Mouse (Mus musculus) hindbrain, embryonic 14.5 days (tissue): Measurements from ENCODE around the gene Nos1ap. TPM values are rescaled to one million over a fixed set of nuclear protein-coding genes. Genes with fewer than 3 reads are reported as not detected.
A peak's percentile ranks its signal among the peaks of the same experiment; 100 is the strongest.

Source experiments
- ATAC-seq: fragments of 200-750 bp; cut with Nextera tagmentation; 2 replicates; pipeline ENCODE4 v1.8.0; 2017; ENCODE audit warnings: moderate number of reproducible peaks, mild to moderate bottlenecking, moderate TSS enrichment, moderate library complexity; ENCODE audit not compliant: low FRiP score
- DNase-seq: peaks from one replicate; pipeline ENCODE4 v3.0.0-alpha.2; 2015; ENCODE audit warnings: low spot score
- H3K27ac ChIP-seq: fragments of 300-500 bp; sonication (generic); 2 replicates; pipeline ENCODE4 v1.5.1; 2014; ENCODE audit warnings: mild to moderate bottlenecking, moderate library complexity
- H3K27me3 ChIP-seq: fragments of 300-500 bp; sonication (generic); 2 replicates; pipeline ENCODE4 v1.6.1; 2014; ENCODE audit warnings: mild to moderate bottlenecking, low read length, mixed read lengths; ENCODE audit not compliant: control insufficient read depth, insufficient read depth
- H3K36me3 ChIP-seq: fragments of 300-500 bp; sonication (generic); replicated peaks from 2 replicates; pipeline ENCODE4 v1.6.1; 2014; ENCODE audit not compliant: control insufficient read depth, insufficient read depth
- H3K4me1 ChIP-seq: fragments of 300-500 bp; sonication (generic); replicated peaks from 2 replicates; pipeline ENCODE4 v1.6.1; 2014; ENCODE audit warnings: antibody characterized with exemption, low read length, mixed read lengths; ENCODE audit not compliant: control insufficient read depth, insufficient read depth
- H3K4me2 ChIP-seq: fragments of 300-500 bp; sonication (generic); replicated peaks from 2 replicates; pipeline ENCODE4 v1.6.1; 2014; ENCODE audit warnings: mild to moderate bottlenecking, moderate library complexity
- H3K4me3 ChIP-seq: fragments of 300-500 bp; sonication (generic); replicated peaks from 2 replicates; pipeline ENCODE4 v1.5.1; 2014; ENCODE audit warnings: mild to moderate bottlenecking, low read length
- H3K9ac ChIP-seq: fragments of 300-500 bp; sonication (generic); 2 replicates; pipeline ENCODE4 v1.6.1; 2014
- H3K9me3 ChIP-seq: fragments of 300-500 bp; sonication (generic); 2 replicates; pipeline ENCODE4 v1.6.1; 2016; ENCODE audit warnings: low read length; ENCODE audit not compliant: control insufficient read depth
- WGBS: fragments of 180-500 bp; shearing (Covaris S2); extraction: QIAGEN DNeasy Blood & Tissue Kit; methylation state at CpG from one replicate; pipeline ENCODE4 v1.1.7; 2014; 5-methylcytosine and 5-hydroxymethylcytosine counted together
- polyA plus RNA-seq: library from polyadenylated mRNA; unstranded; fragments of >200 nt; fragmentation: Nextera tagmentation; extraction: Ambion mirVana; gene quantifications from 2 replicates; pipeline ENCODE4 v1.2.1, GENCODE M21; 2014

Gene Nos1ap
- polyA plus RNA-seq, 1 experiment from 2014 or later: 18.0 TPM

DNA sequence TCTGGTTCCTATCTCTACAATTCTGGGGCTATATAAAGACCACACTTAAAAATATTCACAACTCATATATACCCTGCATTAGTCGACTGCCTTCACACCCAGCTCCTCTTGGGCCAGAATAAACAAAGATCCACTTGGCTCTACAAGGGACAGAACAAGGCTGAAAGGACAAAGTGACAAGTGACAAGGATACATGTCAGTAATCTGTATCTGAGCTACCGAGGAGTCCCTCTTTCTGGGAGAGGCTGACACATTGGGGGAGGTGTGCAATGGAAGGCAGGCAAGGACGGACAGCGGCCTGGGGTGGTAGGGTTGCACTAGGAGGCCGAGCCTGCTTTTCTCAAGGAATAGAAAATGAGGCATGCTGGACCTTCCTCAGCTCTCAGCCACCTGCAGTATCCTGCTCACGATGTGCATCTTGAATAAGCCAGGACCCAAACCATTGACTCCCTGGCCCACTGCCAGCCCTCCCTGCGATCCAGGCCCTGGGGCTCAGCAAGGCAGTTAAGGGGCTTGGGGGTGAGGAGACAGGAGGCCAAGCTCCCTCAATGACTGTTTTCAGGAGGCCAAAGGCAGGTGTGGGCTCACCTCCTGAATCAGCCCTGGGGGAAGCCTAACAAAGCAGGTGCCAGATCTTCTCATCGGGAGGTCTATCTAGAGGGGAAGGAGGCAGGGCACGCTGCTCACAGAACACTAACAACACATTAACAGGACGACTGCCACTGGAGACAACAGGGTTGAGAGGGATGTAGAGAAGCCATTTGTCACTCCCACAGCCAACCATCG is 87.0 kb downstream of the Nos1ap start:
- H3K27me3 ChIP-seq: no peaks in the 10 kb centered on the region
- no peak overlapping the region for H3K27ac ChIP-seq
- 24% methylated on average over 11 of the region's 11 CpGs for WGBS
- H3K4me1 ChIP-seq: peaks cover 14% of the 10 kb centered on the region
- H3K36me3 ChIP-seq: no peaks in the 10 kb centered on the region
- H3K4me2 ChIP-seq: no peak overlapping the region
- H3K9ac ChIP-seq: no peak overlapping the region; the same call in 1 of the 2 replicates
- H3K9me3 ChIP-seq: no peaks in the 10 kb centered on the region
- no peak overlapping the region for H3K4me3 ChIP-seq
- ATAC-seq: peak; percentile 10; the same call in 1 of the 2 replicates
- no peak for DNase-seq

DNA sequence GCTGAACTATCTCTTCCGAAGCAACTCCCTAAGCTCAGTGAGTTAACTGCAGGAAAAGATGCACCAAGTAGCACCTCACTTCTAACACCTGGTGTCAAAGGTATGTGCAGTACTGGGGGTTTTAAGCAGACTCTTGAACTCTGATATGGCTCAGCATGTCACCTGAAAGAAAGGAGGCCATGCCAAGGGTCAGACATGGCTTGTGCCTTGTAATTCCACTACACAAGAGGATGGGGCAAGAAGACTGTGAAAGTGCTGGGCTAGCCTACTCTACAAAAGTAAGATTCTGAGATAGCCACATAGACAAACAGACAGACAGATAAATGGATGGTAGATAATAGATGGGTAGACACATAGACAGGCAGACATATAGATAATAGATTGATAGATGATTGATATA is 87.7 kb downstream of the Nos1ap start:
- Histone ChIP-seq H3K4me1 (peaks cover 14% of the 10 kb centered on the region), H3K9me3 (no peaks in the 10 kb centered on the region), H3K27me3 (no peaks in the 10 kb centered on the region), H3K36me3 (no peaks in the 10 kb centered on the region), H3K9ac (no peak overlapping the region), H3K4me3 (no peak overlapping the region), H3K27ac (no peak overlapping the region), H3K4me2 (no peak overlapping the region)
- ATAC-seq: no peak
- no peak for DNase-seq
- WGBS: 96% methylated on average over 1 of the region's 1 CpGs

DNA sequence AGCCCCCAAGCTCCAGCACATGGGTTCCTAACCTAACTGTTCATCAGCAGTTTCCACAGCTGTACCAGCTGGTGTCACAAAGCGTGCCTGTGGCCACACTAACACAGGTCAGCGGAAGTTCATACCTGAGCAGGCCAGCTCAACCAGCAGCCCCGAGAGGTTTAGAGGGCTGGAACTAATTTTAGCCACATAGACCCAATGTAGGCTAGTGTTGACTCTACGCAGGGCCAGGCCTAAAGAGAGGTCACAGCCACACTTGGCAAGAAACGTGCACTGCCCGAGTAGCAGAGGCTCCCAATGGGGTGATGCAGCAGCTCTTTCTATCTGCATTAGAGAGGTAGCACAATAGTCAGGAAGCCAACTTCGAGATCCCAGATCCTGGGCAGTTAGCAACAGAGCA is 88.1 kb downstream of the Nos1ap start:
- Histone ChIP-seq H3K27ac (no peak overlapping the region), H3K36me3 (no peaks in the 10 kb centered on the region), H3K9me3 (no peaks in the 10 kb centered on the region), H3K9ac (no peak overlapping the region), H3K4me3 (no peak overlapping the region), H3K27me3 (no peaks in the 10 kb centered on the region), H3K4me2 (no peak overlapping the region), H3K4me1 (peaks cover 14% of the 10 kb centered on the region)
- WGBS: 87% methylated on average over 7 of the region's 7 CpGs
- DNase-seq (no peak), ATAC-seq (no peak)

DNA sequence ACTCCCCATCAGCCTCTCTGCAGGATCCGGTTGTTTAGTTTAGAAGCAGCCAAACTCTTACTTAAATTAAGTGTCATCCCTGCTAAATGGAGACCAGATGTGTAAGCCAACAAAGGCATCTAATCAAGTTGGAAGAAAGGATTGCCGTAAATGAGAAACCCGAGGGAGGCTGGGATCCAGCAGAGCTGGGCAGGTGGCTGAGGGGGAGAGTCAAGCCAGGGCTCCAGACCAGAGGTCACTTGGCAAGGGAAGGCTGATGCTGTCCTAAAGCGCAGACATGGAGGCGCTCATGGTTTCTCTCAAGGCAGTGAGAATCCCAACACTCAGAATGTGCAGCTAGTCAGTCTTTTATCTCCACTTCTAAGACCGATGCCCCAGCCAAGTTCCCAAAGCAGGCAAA is 89.8 kb downstream of the Nos1ap start:
- Histone ChIP-seq H3K4me1 (peaks cover 14% of the 10 kb centered on the region), H3K4me3 (no peak overlapping the region), H3K4me2 (no peak overlapping the region), H3K9ac (no peak overlapping the region), H3K27me3 (no peaks in the 10 kb centered on the region), H3K9me3 (no peaks in the 10 kb centered on the region), H3K36me3 (no peaks in the 10 kb centered on the region), H3K27ac (no peak overlapping the region)
- DNase-seq (no peak), ATAC-seq (no peak)
- 67% methylated on average over 6 of the region's 6 CpGs for WGBS

DNA sequence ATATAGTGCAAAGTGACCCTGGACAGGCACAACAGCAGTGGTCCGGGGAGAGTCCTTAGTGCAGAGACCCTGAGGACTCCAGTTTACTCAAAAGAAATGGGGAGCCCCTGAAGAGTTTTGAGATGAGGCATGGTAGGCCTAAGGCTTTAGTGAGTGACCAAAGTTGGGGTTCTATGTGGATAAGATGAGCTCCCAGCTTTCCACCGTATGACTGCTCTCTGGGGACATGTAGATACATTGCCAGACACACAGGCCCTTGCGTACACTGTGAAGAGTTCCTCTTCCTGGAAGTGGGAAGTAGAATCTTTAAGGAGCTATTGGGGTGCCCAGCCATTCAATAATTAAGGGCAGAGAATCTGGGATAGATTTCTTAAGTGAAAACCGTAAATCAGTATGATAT is 90.2 kb downstream of the Nos1ap start:
- Histone ChIP-seq H3K9me3 (no peaks in the 10 kb centered on the region), H3K4me1 (peaks cover 14% of the 10 kb centered on the region), H3K4me3 (no peak overlapping the region), H3K4me2 (no peak overlapping the region), H3K27me3 (no peaks in the 10 kb centered on the region), H3K27ac (no peak overlapping the region), H3K9ac (no peak overlapping the region), H3K36me3 (no peaks in the 10 kb centered on the region)
- no peak for DNase-seq
- no peak for ATAC-seq
- 71% methylated on average over 4 of the region's 4 CpGs for WGBS

DNA sequence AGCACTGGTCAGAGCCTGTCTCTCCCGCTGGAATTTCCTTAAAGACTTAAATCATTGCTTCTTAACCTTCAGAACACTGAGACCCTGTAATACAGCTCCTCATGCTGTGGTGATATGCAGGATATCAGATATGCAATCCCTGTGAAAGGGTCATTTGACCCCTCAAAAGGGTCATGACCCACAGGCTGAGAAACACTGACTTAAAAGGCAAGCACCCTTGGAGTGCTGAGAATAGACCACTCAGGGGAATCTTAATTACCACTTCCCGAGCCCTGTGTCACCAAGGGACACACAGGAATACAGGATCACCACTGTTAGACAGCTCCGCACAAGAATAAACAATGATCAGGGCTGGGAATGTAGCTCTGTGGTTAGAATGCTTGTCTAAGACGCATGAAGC is 91.0 kb downstream of the Nos1ap start:
- Histone ChIP-seq H3K4me1 (peaks cover 12% of the 10 kb centered on the region), H3K36me3 (no peaks in the 10 kb centered on the region), H3K27ac (no peak overlapping the region), H3K27me3 (no peaks in the 10 kb centered on the region), H3K4me2 (no peak overlapping the region), H3K9me3 (no peaks in the 10 kb centered on the region), H3K9ac (no peak overlapping the region), H3K4me3 (no peak overlapping the region)
- DNase-seq (no peak), ATAC-seq (no peak)
- WGBS: 46% methylated on average over 4 of the region's 4 CpGs

DNA sequence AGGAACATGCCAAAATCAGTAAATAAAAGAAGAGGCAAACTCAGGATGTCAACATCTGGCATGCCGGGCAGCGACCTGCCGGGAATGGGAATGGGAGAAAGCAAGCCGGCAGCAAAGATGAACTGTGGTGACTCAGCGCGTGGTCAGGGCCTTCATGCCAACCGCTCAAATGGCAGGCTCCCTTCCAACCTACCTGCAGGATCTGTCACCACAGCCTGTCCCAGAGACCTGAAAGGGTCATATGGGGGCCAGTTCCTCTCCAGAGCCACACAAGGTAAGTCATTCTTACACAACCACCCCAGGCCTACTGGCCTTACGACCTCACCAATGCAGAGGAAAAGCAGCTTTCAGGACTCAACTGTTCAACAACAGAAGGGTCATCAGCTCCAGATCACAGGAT is 93.4 kb downstream of the Nos1ap start:
- H3K27ac ChIP-seq: no peak overlapping the region
- no peak overlapping the region for H3K4me3 ChIP-seq
- 89% methylated on average over 8 of the region's 8 CpGs for WGBS
- H3K4me1 ChIP-seq: 0 out of 2 replicates have a peak, but pooled peaks cover 3% of the 10 kb centered on the region
- H3K9me3 ChIP-seq: no peaks in the 10 kb centered on the region
- no peaks in the 10 kb centered on the region for H3K36me3 ChIP-seq
- H3K27me3 ChIP-seq: no peaks in the 10 kb centered on the region
- DNase-seq (no peak), ATAC-seq (no peak)
- no peak overlapping the region for H3K9ac ChIP-seq
- no peak overlapping the region for H3K4me2 ChIP-seq

DNA sequence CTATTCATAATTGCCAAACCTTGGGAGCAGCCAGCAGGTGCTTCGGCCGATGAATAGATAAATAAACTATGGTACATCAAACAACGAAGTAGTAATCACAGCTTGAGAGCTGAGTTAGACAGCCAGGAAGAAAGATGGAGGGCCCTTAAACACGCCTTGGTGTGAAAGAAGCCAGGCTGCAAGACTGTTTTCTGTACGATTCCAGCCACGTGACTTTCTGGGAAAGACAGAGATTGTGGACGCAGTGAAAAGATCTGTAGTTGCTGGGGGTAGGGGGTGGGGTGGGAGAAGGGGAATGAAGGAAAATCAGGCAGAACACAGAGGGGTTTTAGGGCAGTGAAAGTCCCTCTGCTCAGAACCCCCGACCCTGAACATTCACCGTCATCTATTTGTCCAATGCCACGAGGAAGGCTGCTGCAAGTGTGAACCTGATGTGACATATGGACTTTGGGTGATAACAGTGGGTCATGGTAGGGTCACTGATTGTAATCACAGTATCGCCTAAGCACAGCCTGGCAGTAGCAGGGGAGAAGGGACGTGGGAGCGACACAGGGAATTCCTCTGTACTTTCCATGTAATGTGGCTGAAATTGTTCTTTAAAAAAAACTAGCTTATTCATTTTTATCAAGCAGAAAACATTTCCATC is 94.0 kb downstream of the Nos1ap start:
- no peak overlapping the region for H3K4me2 ChIP-seq
- ATAC-seq: no peak
- no peaks in the 10 kb centered on the region for H3K9me3 ChIP-seq
- H3K27ac ChIP-seq: no peak overlapping the region
- H3K4me1 ChIP-seq: 0 out of 2 replicates have a peak, but pooled peaks cover 3% of the 10 kb centered on the region
- no peak overlapping the region for H3K4me3 ChIP-seq
- 66% methylated on average over 13 of the region's 13 CpGs for WGBS
- DNase-seq: no peak
- no peak overlapping the region for H3K9ac ChIP-seq
- no peaks in the 10 kb centered on the region for H3K27me3 ChIP-seq
- H3K36me3 ChIP-seq: no peaks in the 10 kb centered on the region

DNA sequence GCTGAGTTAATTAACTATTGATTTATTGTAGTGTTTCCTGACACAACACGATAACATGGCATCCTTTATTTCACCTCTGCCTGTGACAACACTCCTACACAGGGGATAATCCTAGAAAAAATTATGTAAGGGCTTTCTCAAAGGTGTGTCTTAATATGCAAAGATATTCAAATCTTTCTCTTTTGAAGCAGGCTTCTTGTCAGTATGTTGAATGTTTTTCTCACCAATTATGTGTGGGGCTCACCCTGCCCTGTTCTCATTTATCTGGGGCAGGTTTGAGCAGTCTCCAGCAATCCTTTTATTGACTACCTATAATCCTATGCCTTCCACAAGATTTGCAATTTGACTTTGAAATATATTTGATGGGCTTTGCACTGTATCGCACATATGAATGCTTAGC is 97.1 kb downstream of the Nos1ap start:
- Histone ChIP-seq H3K9ac (no peak overlapping the region), H3K27ac (no peak overlapping the region), H3K27me3 (no peaks in the 10 kb centered on the region), H3K9me3 (no peaks in the 10 kb centered on the region), H3K4me3 (no peak overlapping the region), H3K4me1 (0 out of 2 replicates have a peak, but pooled peaks cover 3% of the 10 kb centered on the region), H3K36me3 (no peaks in the 10 kb centered on the region), H3K4me2 (no peak overlapping the region)
- no peak for DNase-seq
- 62% methylated on average over 2 of the region's 2 CpGs for WGBS
- ATAC-seq: no peak
